Mouse (Mus musculus) kidney, adult 2 months (tissue): ENCODE results near the gene Chtop.

Source experiments
- CTCF ChIP-seq: fragments of 200-500 bp; conservative IDR thresholded peaks from 2 replicates; pipeline ENCODE4 v1.5.1; 2011; ENCODE audit warnings: low read depth, mild to moderate bottlenecking, control low read depth, low read length, moderate library complexity, mixed read lengths; ENCODE audit not compliant: insufficient read depth, insufficient read length
- POLR2A ChIP-seq: fragments of 200-500 bp; IDR thresholded peaks from one replicate; pipeline ENCODE4 v1.6.1; 2011; ENCODE audit warnings: low read depth, low read length, control low read depth

DNA sequence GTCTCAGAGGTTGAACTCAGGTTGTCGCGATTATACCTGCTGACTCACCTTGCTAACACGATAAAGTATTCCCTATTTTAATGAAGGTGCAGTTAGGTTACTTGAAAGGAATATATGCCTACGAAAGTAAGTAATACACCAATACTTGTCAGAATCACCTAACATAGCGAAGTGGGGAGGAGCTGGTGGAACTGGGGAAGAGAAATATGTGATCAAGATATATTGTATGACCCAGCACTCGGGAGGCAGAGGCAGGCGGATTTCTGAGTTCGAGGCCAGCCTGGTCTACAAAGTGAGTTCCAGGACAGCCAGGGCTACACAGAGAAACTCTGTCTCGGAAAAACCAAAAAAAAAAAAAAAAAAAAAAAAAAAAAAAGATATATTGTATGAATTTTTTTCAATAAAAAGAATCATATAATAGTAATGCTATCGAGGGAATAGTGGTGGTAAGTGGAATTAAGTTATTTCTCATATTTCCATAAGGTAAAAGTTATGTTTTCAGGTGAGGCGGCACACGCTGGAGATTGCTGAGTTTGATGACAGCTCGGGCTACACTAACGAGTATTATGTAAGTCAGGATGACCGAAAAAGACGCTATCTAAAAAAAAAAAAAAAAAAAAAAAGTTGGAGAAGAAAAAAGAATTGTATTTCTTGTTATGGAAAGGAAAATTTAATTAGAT, 34.0 kb downstream of the Chtop start:
- TF ChIP-seq CTCF, result no peak
- TF ChIP-seq POLR2A, result no peak
